Mouse (Mus musculus) frontal cortex, adult (tissue): ENCODE measurements at regions not wholly inside any gene's neighbourhood (a gene's known extent, or its start where the extent isn't known, plus 50 kb on each side); places are given as distances from the start of the nearest gene placed in this dataset.
A peak's percentile ranks its signal among the peaks of the same experiment; 100 is the strongest.
"Not testable (repeated sequence)": the region's sequence is repeated elsewhere in the genome, so short reads cannot be mapped to it uniquely, and the experiment has no call there.

Experiments used
- ATAC-seq: cut with Nextera tagmentation; 2 replicates; pipeline ENCODE4 v1.9.2; 2017; ENCODE audit warnings: mild to moderate bottlenecking, moderate library complexity, mixed read lengths; ENCODE audit not compliant: low TSS enrichment

DNA sequence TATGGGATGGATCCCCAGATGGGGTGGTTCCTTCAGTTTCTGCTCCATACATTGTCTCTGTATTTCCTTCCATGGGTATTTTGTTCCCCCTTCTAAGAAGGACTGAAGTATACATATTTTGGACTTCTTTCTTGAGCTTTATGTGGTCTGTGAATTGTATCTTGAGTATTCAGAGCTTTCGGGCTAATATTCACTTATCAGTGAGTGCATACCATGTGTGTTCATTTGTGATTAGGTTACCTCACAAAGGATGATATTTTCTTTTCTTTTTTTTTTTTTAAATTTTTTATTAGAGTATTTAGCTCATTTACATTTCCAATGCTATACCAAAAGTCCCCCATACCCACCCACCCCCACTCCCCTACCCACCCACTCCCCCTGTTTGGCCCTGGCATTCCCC, 657.8 kb downstream of the Kcnt2 start:
- not testable (repeated sequence) for ATAC-seq

DNA sequence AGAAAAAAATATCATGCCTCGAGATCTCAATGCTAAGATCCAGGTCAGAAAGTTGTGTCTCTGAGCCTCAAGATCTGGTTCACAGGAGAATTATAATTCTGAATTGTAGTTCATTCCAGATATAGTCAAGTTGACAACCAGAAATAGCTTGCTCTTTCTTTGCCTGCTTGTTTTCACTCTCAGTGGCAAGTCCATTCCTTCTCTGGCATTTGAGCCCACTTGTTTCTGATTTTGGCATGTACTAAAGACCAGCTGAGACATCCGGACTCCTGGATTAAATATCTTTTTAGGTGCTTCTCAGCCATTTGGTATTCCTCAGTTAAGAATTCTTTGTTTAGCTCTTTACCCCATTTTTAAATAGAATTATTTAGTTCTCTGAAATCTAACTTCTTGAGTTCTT, 667.6 kb downstream of the Kcnt2 start:
- ATAC-seq, result peak; percentile 73

DNA sequence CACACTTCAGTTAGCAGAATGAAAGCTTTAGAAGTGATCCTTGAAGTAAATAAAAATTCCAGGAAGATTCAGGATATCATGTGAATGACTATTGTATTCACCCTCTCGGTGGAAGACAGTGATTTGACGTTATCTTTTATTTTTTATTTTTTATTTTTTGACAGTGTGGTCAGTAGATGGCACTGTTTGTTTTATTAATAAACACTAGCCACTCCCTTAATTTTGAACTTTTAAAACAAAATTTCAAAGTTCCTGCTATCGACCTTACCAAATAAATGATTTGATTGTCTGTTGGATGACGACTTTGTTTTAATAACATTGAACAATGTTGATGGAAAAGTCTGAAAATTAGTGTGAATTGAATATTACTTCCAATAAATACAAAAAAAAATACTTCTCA, 694.4 kb downstream of the Kcnt2 start:
- ATAC-seq, result no peak

DNA sequence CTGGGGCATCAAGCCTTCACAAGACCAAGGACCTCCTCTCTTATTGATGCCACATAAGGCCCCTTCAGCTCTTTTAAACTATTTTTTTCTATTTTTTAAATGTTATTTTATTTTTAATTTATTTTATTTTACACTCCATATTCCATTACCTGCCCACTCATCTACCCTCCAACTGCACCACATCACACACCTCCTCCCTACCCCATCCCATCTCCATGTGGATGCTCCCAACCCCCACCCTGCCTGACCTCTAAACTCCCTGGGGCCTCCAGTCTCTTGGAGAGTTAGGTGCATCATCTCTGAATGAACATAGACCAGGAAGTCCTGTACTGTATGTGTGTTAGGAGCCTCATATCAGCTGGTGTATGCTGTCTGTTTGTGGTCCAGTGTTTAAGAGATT, 712.9 kb downstream of the Kcnt2 start:
- no peak for ATAC-seq

DNA sequence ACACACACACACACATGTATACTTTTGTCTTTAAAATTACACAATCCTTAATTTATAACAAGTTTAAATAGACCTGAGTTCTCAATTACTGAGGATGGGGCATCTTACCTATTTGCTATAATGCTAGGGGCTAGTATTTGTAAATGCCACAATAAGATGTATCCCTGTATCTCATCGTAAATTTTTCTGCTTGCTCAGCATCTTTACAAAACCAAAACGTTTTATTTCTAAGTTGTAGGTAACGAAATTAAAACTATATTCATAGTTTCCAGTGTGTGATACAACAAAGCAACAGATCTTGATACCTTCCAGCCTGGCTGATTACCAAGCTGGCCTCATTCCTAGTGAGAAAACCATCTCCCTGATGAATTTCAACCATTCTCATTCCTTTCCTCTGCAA, 755.9 kb downstream of the Kcnt2 start:
- no peak for ATAC-seq
